Mouse (Mus musculus): Measurements from ENCODE around the gene Clint1. TPM values are rescaled to one million over a fixed set of nuclear protein-coding genes. Genes with fewer than 3 reads are reported as not detected.

Gene Clint1
- polyA plus RNA-seq, 1 experiment from 2014 or later, result 86.3 TPM

DNA sequence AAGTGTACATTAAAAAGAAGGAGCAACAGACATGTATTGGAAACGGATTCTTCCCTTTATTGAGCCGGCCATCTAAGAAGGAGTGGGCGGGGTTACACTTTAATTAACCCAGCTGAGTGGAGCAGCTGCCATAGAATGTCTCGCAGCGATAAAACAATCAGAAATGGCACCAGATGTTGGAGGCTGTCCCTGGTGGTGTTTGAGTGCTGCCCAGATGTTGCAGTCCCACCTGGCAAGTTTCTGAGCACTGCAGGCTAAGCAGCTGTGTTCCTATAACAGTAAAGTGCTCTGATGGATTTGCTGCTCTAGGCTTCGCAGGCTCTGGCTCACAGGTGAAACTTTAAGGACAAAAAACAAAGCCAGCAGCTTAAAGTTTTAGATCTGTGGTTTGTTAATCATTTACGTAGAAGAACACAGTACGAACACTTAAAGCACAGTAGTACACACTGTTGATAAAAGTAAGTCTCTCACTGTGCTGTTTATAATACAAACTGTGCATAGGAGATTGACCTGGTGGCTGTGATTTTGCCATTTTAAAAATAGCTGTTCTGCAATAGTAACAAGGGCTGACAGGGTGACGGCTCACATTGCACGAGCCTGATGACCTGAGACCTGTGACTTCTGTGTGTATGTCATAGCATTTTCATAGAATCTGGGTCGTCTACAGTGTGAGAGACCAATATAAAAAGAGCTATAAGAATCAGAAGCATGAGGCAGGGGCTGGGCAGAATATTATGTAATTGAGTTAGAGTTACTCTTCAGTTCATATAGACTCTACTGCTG lies 48.6 kb downstream of the Clint1 start:
- no peak for ATAC-seq (ENCODE audit: low FRiP score, low TSS enrichment)
- Histone ChIP-seq H3K36me3 (ENCODE audit: control insufficient read depth, insufficient read depth, low read length) (peaks cover 57% of the 10 kb centered on the region), H3K9ac (ENCODE audit: low read depth, low read length) (no peak overlapping the region), H3K27ac (ENCODE audit: low read depth, low read length) (no peak overlapping the region), H3K4me3 (ENCODE audit: low read length) (no peak overlapping the region), H3K4me2 (replicated peaks; ENCODE audit: low read depth, low read length) (no peak overlapping the region), H3K4me1 (ENCODE audit: control insufficient read depth, insufficient read depth, low read length) (no peaks in the 10 kb centered on the region), H3K9me3 (ENCODE audit: control insufficient read depth, low read length) (no peaks in the 10 kb centered on the region), H3K27me3 (ENCODE audit: control insufficient read depth, insufficient read depth, low read length) (no peaks in the 10 kb centered on the region)
- 75% methylated on average over 11 of the region's 11 CpGs for WGBS

- H3K36me3 ChIP-seq (ENCODE audit: control insufficient read depth, insufficient read depth, low read length), result peaks cover 75% of the 10 kb centered on the region
- H3K4me2 ChIP-seq (replicated peaks; ENCODE audit: low read depth, low read length), result no peak overlapping the region
- no peaks in the 10 kb centered on the region for H3K27me3 ChIP-seq (ENCODE audit: control insufficient read depth, insufficient read depth, low read length)
- H3K27ac ChIP-seq (ENCODE audit: low read depth, low read length), result no peak overlapping the region
- no peak for ATAC-seq (ENCODE audit: low FRiP score, low TSS enrichment)
- no peak overlapping the region for H3K9ac ChIP-seq (ENCODE audit: low read depth, low read length)
- no peaks in the 10 kb centered on the region for H3K4me1 ChIP-seq (ENCODE audit: control insufficient read depth, insufficient read depth, low read length)
- H3K4me3 ChIP-seq (ENCODE audit: low read length), result no peak overlapping the region
- H3K9me3 ChIP-seq (ENCODE audit: control insufficient read depth, low read length), result no peaks in the 10 kb centered on the region
- 91% methylated on average over 8 of the region's 8 CpGs for WGBS
Measured at GRCm38 (mm10) chr11:45906109-45906786, 54.4 kb downstream of the Clint1 start.

GRCm38 (mm10) chr11:45907301-45907700 lies 55.5 kb downstream of the Clint1 start:
- no peak overlapping the region for H3K9ac ChIP-seq (ENCODE audit: low read depth, low read length)
- H3K9me3 ChIP-seq (ENCODE audit: control insufficient read depth, low read length), result no peaks in the 10 kb centered on the region
- no peak overlapping the region for H3K27ac ChIP-seq (ENCODE audit: low read depth, low read length)
- H3K4me2 ChIP-seq (replicated peaks; ENCODE audit: low read depth, low read length), result no peak overlapping the region
- H3K27me3 ChIP-seq (ENCODE audit: control insufficient read depth, insufficient read depth, low read length), result no peaks in the 10 kb centered on the region
- H3K4me3 ChIP-seq (ENCODE audit: low read length), result no peak overlapping the region
- peaks cover 81% of the 10 kb centered on the region for H3K36me3 ChIP-seq (ENCODE audit: control insufficient read depth, insufficient read depth, low read length)
- 87% methylated on average over 5 of the region's 5 CpGs for WGBS
- H3K4me1 ChIP-seq (ENCODE audit: control insufficient read depth, insufficient read depth, low read length), result no peaks in the 10 kb centered on the region
- no peak for ATAC-seq (ENCODE audit: low FRiP score, low TSS enrichment)

DNA sequence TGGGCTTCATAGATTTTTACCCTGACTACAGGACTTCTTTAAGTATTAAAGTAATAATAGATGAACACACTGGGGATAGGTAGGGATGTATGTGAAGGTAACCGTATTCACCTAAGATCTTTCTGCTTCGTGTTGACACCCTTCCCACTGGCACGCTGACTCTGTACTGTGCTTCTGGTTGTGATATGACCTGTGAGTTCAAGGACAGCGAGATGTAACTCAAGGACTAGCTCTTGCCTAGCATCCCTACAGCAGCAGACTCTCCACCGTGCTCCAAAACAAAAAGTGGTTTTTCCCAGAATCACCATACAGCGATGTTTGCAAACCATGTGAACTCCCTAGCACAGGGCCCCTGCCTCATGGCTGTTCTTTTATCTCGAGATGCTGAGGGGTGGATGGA lies 56.2 kb downstream of the Clint1 start:
- H3K9me3 ChIP-seq (ENCODE audit: control insufficient read depth, low read length), result no peaks in the 10 kb centered on the region
- no peak overlapping the region for H3K9ac ChIP-seq (ENCODE audit: low read depth, low read length)
- no peaks in the 10 kb centered on the region for H3K4me1 ChIP-seq (ENCODE audit: control insufficient read depth, insufficient read depth, low read length)
- peaks cover 77% of the 10 kb centered on the region for H3K36me3 ChIP-seq (ENCODE audit: control insufficient read depth, insufficient read depth, low read length)
- no peak overlapping the region for H3K4me3 ChIP-seq (ENCODE audit: low read length)
- H3K4me2 ChIP-seq (replicated peaks; ENCODE audit: low read depth, low read length), result no peak overlapping the region
- no peaks in the 10 kb centered on the region for H3K27me3 ChIP-seq (ENCODE audit: control insufficient read depth, insufficient read depth, low read length)
- ATAC-seq (ENCODE audit: low FRiP score, low TSS enrichment), result no peak
- H3K27ac ChIP-seq (ENCODE audit: low read depth, low read length), result no peak overlapping the region
- WGBS, result 93% methylated on average over 7 of the region's 7 CpGs

DNA sequence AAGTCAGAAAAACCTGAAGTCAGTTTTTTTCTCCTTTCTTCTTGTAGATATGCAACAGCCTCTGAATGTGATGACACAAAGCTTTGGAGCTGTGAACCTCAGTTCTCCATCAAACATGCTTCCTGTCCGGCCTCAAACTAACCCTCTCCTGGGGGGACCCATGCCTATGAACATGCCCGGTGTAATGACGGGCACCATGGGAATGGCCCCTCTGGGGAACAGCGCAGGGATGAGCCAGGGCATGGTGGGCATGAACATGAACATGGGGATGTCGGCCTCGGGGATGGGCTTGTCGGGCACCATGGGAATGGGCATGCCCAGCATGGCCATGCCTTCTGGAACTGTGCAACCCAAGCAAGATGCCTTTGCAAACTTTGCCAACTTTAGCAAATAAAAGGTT lies 57.0 kb downstream of the Clint1 start:
- no peak overlapping the region for H3K27ac ChIP-seq (ENCODE audit: low read depth, low read length)
- ATAC-seq (ENCODE audit: low FRiP score, low TSS enrichment), result no peak
- H3K9ac ChIP-seq (ENCODE audit: low read depth, low read length), result no peak overlapping the region
- 98% methylated on average over 7 of the region's 7 CpGs for WGBS
- H3K36me3 ChIP-seq (ENCODE audit: control insufficient read depth, insufficient read depth, low read length), result peaks cover 69% of the 10 kb centered on the region
- H3K9me3 ChIP-seq (ENCODE audit: control insufficient read depth, low read length), result no peaks in the 10 kb centered on the region
- H3K4me1 ChIP-seq (ENCODE audit: control insufficient read depth, insufficient read depth, low read length), result no peaks in the 10 kb centered on the region
- no peak overlapping the region for H3K4me2 ChIP-seq (replicated peaks; ENCODE audit: low read depth, low read length)
- H3K4me3 ChIP-seq (ENCODE audit: low read length), result no peak overlapping the region
- no peaks in the 10 kb centered on the region for H3K27me3 ChIP-seq (ENCODE audit: control insufficient read depth, insufficient read depth, low read length)

DNA sequence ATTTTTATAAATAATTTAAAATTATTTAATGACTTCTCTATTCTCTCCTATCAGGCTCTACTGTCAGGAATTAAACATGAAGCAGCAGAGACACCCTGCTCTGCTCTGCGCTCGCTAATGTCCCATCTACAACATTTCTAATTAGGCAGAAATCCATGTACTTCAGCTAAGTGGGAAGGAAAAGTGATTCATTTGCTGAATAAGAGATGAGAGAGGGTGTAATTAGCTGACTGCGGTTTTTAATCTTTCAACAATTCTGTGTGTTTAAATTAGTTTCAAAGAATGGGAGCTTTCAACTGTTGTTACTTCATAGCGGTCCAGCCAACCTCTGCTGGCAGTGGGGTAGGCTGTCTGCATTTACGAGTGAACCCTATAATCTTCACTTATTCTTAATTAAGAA lies 58.9 kb downstream of the Clint1 start:
- 95% methylated on average over 5 of the region's 5 CpGs for WGBS
- Histone ChIP-seq H3K27ac (ENCODE audit: low read depth, low read length) (no peak overlapping the region), H3K36me3 (ENCODE audit: control insufficient read depth, insufficient read depth, low read length) (peaks cover 62% of the 10 kb centered on the region), H3K4me3 (ENCODE audit: low read length) (no peak overlapping the region), H3K4me1 (ENCODE audit: control insufficient read depth, insufficient read depth, low read length) (no peaks in the 10 kb centered on the region), H3K9me3 (ENCODE audit: control insufficient read depth, low read length) (no peaks in the 10 kb centered on the region), H3K27me3 (ENCODE audit: control insufficient read depth, insufficient read depth, low read length) (no peaks in the 10 kb centered on the region), H3K4me2 (replicated peaks; ENCODE audit: low read depth, low read length) (no peak overlapping the region), H3K9ac (ENCODE audit: low read depth, low read length) (no peak overlapping the region)
- ATAC-seq (ENCODE audit: low FRiP score, low TSS enrichment), result no peak

GRCm38 (mm10) chr11:45916196-45916595 lies 64.3 kb downstream of the Clint1 start:
- Histone ChIP-seq H3K36me3 (ENCODE audit: control insufficient read depth, insufficient read depth, low read length) (peaks cover 12% of the 10 kb centered on the region), H3K27me3 (ENCODE audit: control insufficient read depth, insufficient read depth, low read length) (no peaks in the 10 kb centered on the region), H3K4me3 (ENCODE audit: low read length) (no peak overlapping the region), H3K9ac (ENCODE audit: low read depth, low read length) (no peak overlapping the region), H3K4me1 (ENCODE audit: control insufficient read depth, insufficient read depth, low read length) (no peaks in the 10 kb centered on the region), H3K4me2 (replicated peaks; ENCODE audit: low read depth, low read length) (no peak overlapping the region), H3K9me3 (ENCODE audit: control insufficient read depth, low read length) (no peaks in the 10 kb centered on the region), H3K27ac (ENCODE audit: low read depth, low read length) (no peak overlapping the region)
- ATAC-seq (ENCODE audit: low FRiP score, low TSS enrichment), result no peak
- 79% methylated on average over 10 of the region's 10 CpGs for WGBS

GRCm38 (mm10) chr11:45918018-45918417 lies 66.2 kb downstream of the Clint1 start:
- no peak overlapping the region for H3K4me3 ChIP-seq (ENCODE audit: low read length)
- 94% methylated on average over 6 of the region's 6 CpGs for WGBS
- no peak for ATAC-seq (ENCODE audit: low FRiP score, low TSS enrichment)

DNA sequence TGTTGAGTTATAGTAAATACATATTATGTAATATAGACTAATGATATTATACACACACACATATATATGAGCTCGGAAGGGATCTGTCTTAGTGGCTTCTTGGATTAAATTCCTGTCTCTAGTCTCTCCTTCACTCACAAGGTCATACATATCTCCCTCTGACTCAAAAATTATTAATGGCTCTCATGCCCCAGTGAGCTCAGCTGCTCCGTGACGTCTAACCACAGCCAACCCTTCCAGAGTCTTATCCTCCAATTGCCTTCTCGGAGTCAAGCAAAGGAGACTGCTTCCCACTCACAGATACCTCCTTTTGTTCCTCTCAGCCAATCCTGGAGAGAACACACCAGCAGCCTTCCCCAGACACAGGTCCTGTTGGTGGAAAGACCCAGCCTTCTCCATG lies 67.0 kb downstream of the Clint1 start:
- WGBS, result 63% methylated on average over 4 of the region's 4 CpGs
- no peaks in the 10 kb centered on the region for H3K36me3 ChIP-seq (ENCODE audit: control insufficient read depth, insufficient read depth, low read length)
- H3K9ac ChIP-seq (ENCODE audit: low read depth, low read length), result no peak overlapping the region

More at GRCm38 (mm10) chr11:45918018-45918417, 66.2 kb downstream of the Clint1 start:
- H3K36me3 ChIP-seq (ENCODE audit: control insufficient read depth, insufficient read depth, low read length), result no peaks in the 10 kb centered on the region
- no peaks in the 10 kb centered on the region for H3K9me3 ChIP-seq (ENCODE audit: control insufficient read depth, low read length)
- H3K27me3 ChIP-seq (ENCODE audit: control insufficient read depth, insufficient read depth, low read length), result no peaks in the 10 kb centered on the region
- H3K4me2 ChIP-seq (replicated peaks; ENCODE audit: low read depth, low read length), result no peak overlapping the region
- H3K27ac ChIP-seq (ENCODE audit: low read depth, low read length), result no peak overlapping the region
- H3K4me1 ChIP-seq (ENCODE audit: control insufficient read depth, insufficient read depth, low read length), result peaks cover 5% of the 10 kb centered on the region; the same call in 1 of the 2 replicates
- no peak overlapping the region for H3K9ac ChIP-seq (ENCODE audit: low read depth, low read length)

More for the DNA sequence above, 67.0 kb downstream of the Clint1 start:
- Histone ChIP-seq H3K9me3 (ENCODE audit: control insufficient read depth, low read length) (no peaks in the 10 kb centered on the region), H3K4me1 (ENCODE audit: control insufficient read depth, insufficient read depth, low read length) (peaks cover 5% of the 10 kb centered on the region; the same call in 1 of the 2 replicates), H3K27me3 (ENCODE audit: control insufficient read depth, insufficient read depth, low read length) (no peaks in the 10 kb centered on the region), H3K4me3 (ENCODE audit: low read length) (no peak overlapping the region), H3K27ac (ENCODE audit: low read depth, low read length) (no peak overlapping the region), H3K4me2 (replicated peaks; ENCODE audit: low read depth, low read length) (no peak overlapping the region)
- no peak for ATAC-seq (ENCODE audit: low FRiP score, low TSS enrichment)
